Mouse (Mus musculus) neural tube, embryonic 15.5 days (tissue): Measurements from ENCODE around the gene Ctnna2. TPM values are rescaled to one million over a fixed set of nuclear protein-coding genes. Genes with fewer than 3 reads are reported as not detected.

ENCODE experiments used
- ATAC-seq: fragments of 200-750 bp; cut with Nextera tagmentation; 2 replicates; pipeline ENCODE4 v1.8.0; 2017; ENCODE audit warnings: mild to moderate bottlenecking, moderate TSS enrichment, moderate library complexity; ENCODE audit not compliant: low FRiP score
- H3K27ac ChIP-seq: fragments of 300-500 bp; sonication (generic); replicated peaks from 2 replicates; pipeline ENCODE4 v1.5.1; 2015; ENCODE audit warnings: mild to moderate bottlenecking, inconsistent platforms
- H3K27me3 ChIP-seq: fragments of 300-500 bp; sonication (generic); replicated peaks from 2 replicates; pipeline ENCODE4 v1.6.1; 2015; ENCODE audit warnings: inconsistent platforms
- H3K36me3 ChIP-seq: fragments of 300-500 bp; sonication (generic); 2 replicates; pipeline ENCODE4 v1.6.1; 2015; ENCODE audit warnings: inconsistent platforms
- H3K4me1 ChIP-seq: fragments of 300-500 bp; sonication (generic); 2 replicates; pipeline ENCODE4 v1.6.1; 2015; ENCODE audit warnings: inconsistent platforms
- H3K4me2 ChIP-seq: fragments of 300-500 bp; sonication (generic); 2 replicates; pipeline ENCODE4 v1.6.1; 2015; ENCODE audit warnings: inconsistent platforms, mild to moderate bottlenecking, moderate library complexity
- H3K4me3 ChIP-seq: fragments of 300-500 bp; sonication (generic); replicated peaks from 2 replicates; pipeline ENCODE4 v1.5.1; 2015; ENCODE audit warnings: mild to moderate bottlenecking, inconsistent platforms
- H3K9ac ChIP-seq: fragments of 300-500 bp; sonication (generic); replicated peaks from 2 replicates; pipeline ENCODE4 v1.6.1; 2015; ENCODE audit warnings: mild to moderate bottlenecking, inconsistent platforms
- H3K9me3 ChIP-seq: fragments of 300-500 bp; sonication (generic); replicated peaks from 2 replicates; pipeline ENCODE4 v1.6.1; 2016; ENCODE audit warnings: inconsistent platforms
- WGBS: fragments of 180-500 bp; shearing (Covaris S2); methylation state at CpG from one replicate; pipeline ENCODE4 v1.1.7; 2015; ENCODE audit warnings: mixed read lengths; 5-methylcytosine and 5-hydroxymethylcytosine counted together
- polyA plus RNA-seq: library from polyadenylated mRNA; unstranded; fragments of >200 nt; fragmentation: Nextera tagmentation; extraction: Ambion mirVana; gene quantifications from 2 replicates; pipeline ENCODE4 v1.2.1, GENCODE M21; 2015

The Ctnna2 gene
- polyA plus RNA-seq, 1 experiment from 2014 or later = 119 TPM

DNA sequence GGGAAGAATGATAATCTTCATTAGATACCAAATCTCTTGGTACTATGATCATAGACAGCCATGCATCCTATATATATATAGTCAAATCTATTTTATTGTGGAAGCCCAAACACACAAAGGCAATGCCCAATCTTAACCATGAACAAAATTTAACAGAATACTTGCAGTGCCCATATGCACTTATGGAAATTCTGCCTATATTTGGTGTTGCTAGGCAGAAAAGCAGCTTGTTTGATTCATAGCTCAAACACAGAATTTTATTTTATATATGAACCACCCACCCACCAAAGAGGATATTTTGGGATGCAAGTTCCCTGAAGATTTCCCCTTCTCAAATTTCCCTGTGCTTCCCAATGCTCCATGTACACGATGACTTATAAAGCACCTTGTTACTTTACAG lies 655.2 kb downstream of the Ctnna2 start:
- no peak overlapping the region for H3K9ac ChIP-seq
- ATAC-seq = no peak
- no peaks in the 10 kb centered on the region for H3K27me3 ChIP-seq
- 71% methylated on average over 1 of the region's 1 CpGs for WGBS
- H3K4me3 ChIP-seq = no peak overlapping the region
- H3K4me2 ChIP-seq = no peak overlapping the region
- H3K9me3 ChIP-seq = no peaks in the 10 kb centered on the region
- H3K4me1 ChIP-seq = no peaks in the 10 kb centered on the region; the same call in 1 of the 2 replicates
- no peaks in the 10 kb centered on the region for H3K36me3 ChIP-seq
- no peak overlapping the region for H3K27ac ChIP-seq

DNA sequence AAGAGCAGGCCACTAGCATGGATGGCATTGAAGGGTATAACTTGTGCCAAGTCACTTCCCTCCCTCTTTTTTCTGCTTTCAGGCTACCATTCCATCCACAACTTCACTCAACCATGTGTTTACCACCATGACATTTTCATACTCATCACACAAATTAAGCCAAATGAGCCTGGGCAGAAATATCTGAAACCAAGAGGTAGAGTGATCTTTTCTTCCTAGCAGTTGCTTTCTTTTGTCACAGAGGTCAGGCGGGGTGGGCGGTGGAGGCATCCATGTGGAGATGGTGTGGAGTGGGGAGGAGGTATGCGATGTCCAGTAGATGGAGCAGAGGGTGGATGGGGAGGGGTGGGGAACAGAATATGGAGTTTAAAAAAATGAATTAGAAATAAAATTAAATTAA lies 672.7 kb downstream of the Ctnna2 start:
- Histone ChIP-seq H3K4me3 (no peak overlapping the region), H3K27ac (no peak overlapping the region), H3K4me1 (no peaks in the 10 kb centered on the region), H3K27me3 (no peaks in the 10 kb centered on the region), H3K4me2 (no peak overlapping the region), H3K9ac (no peak overlapping the region), H3K9me3 (no peaks in the 10 kb centered on the region), H3K36me3 (no peaks in the 10 kb centered on the region)
- 93% methylated on average over 3 of the region's 3 CpGs for WGBS
- ATAC-seq = no peak

DNA sequence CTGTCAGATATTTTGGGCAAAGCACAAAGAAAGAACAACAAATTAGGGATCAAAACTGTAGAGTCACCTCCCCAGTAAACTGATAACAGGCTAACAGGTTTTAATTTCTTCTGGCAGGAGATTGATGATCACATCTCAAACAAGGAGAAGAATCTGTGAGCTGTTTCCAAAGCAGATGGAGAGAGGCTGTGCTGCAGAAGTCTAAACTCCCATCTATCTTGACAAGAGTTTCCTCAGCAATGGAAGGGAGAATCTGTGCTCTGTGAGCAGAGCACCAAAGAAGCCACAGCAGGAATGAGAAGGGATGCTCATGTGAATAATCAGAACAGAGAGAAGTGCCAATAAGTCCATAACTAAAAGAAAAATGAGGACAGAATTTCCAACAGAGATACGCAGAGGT lies 678.2 kb downstream of the Ctnna2 start:
- 81% methylated on average over 1 of the region's 1 CpGs for WGBS
- Histone ChIP-seq H3K4me3 (no peak overlapping the region), H3K4me1 (no peaks in the 10 kb centered on the region), H3K4me2 (no peak overlapping the region), H3K36me3 (no peaks in the 10 kb centered on the region), H3K27me3 (no peaks in the 10 kb centered on the region), H3K27ac (no peak overlapping the region), H3K9ac (no peak overlapping the region), H3K9me3 (no peaks in the 10 kb centered on the region)
- ATAC-seq = no peak

DNA sequence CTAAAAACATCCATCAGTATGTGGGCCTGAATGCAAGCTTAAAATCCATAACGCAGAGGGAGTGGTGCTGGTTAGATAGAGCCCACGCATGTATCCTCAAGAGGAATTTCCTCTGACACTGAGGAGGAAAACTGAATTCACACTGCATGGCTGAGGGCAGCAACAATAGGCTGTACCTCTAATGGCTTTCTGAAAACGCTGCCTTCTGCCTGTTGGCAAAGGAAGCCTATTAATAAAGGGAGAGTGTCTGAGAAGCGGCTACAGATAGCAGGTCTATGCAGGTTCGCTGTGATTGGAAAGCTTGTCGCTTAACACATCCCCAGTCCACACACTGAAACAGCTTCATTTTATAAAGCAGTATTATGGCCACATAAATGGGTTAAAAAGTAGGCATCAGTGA lies 688.1 kb downstream of the Ctnna2 start:
- H3K9ac ChIP-seq = no peak overlapping the region
- no peak for ATAC-seq
- no peak overlapping the region for H3K4me3 ChIP-seq
- no peaks in the 10 kb centered on the region for H3K27me3 ChIP-seq
- H3K4me1 ChIP-seq = no peaks in the 10 kb centered on the region
- no peak overlapping the region for H3K27ac ChIP-seq
- H3K4me2 ChIP-seq = no peak overlapping the region
- no peaks in the 10 kb centered on the region for H3K9me3 ChIP-seq
- WGBS = 54% methylated on average over 6 of the region's 6 CpGs
- H3K36me3 ChIP-seq = no peaks in the 10 kb centered on the region

DNA sequence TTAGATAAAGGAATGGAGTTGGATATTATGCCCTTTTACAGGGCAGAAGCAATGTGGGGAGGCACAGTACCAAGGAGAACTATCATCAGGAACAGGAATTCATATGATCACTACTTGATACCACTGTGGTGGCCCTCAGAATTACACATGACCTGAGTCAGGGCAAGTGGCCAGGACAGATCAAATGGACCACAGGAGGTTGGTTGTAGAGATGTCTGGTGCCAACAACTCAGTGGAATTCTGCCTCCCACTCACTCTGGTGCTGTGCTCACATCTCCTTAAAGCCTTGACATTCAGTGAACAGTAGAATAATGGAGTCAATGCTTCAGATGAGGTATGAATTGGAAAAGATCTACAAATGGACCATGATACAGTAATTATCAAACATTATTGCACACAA lies 691.1 kb downstream of the Ctnna2 start:
- H3K4me2 ChIP-seq = no peak overlapping the region
- H3K36me3 ChIP-seq = no peaks in the 10 kb centered on the region
- H3K9ac ChIP-seq = no peak overlapping the region
- H3K27me3 ChIP-seq = no peaks in the 10 kb centered on the region
- H3K4me3 ChIP-seq = no peak overlapping the region
- no peak overlapping the region for H3K27ac ChIP-seq
- H3K9me3 ChIP-seq = no peaks in the 10 kb centered on the region
- no peaks in the 10 kb centered on the region for H3K4me1 ChIP-seq
- no peak for ATAC-seq

DNA sequence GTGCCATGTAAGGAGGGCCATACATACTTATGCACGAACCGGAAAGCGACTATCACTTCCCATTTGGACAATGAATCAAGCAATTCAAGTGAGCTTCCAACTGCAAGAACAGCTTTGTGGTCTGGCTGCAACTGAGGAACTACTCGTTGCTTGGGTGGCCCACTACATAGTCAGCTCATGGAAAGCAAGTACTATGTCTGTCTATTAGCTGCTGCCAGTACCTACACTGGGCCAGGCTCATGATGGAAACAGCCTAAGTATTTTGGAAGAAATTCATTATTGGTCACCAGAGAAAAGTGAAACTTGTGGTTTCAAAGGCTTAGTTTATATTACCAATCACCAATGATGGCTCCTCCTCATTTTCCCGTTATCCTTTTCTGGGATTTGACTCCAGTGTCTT lies 693.2 kb downstream of the Ctnna2 start:
- Histone ChIP-seq H3K9me3 (no peaks in the 10 kb centered on the region), H3K4me2 (no peak overlapping the region), H3K9ac (no peak overlapping the region), H3K27me3 (no peaks in the 10 kb centered on the region), H3K4me1 (no peaks in the 10 kb centered on the region), H3K36me3 (no peaks in the 10 kb centered on the region), H3K27ac (no peak overlapping the region), H3K4me3 (no peak overlapping the region)
- no peak for ATAC-seq
- 72% methylated on average over 5 of the region's 5 CpGs for WGBS

DNA sequence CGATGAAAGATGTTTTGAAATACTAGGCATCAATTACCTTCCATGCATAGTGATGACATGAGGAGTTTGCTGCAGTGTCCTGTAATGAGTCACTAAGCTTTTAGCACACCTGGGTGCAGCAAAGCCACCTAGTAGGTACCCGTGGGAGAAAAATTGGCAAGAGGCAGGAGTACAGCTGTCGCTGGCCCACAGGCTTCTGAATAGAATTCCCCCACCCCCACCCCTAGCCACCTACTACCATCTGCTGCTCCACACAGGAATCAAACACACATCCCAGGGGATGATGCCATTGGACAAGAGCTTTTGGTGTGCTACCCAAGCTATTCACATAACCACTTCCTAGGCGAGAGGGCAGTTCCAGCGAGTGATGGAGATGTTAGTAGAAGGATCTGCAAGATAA lies 700.7 kb downstream of the Ctnna2 start:
- ATAC-seq = no peak
- Histone ChIP-seq H3K4me1 (no peaks in the 10 kb centered on the region), H3K27me3 (no peaks in the 10 kb centered on the region), H3K4me2 (no peak overlapping the region), H3K36me3 (no peaks in the 10 kb centered on the region), H3K9ac (no peak overlapping the region), H3K27ac (no peak overlapping the region), H3K9me3 (no peaks in the 10 kb centered on the region), H3K4me3 (no peak overlapping the region)
- WGBS = 68% methylated on average over 5 of the region's 5 CpGs

DNA sequence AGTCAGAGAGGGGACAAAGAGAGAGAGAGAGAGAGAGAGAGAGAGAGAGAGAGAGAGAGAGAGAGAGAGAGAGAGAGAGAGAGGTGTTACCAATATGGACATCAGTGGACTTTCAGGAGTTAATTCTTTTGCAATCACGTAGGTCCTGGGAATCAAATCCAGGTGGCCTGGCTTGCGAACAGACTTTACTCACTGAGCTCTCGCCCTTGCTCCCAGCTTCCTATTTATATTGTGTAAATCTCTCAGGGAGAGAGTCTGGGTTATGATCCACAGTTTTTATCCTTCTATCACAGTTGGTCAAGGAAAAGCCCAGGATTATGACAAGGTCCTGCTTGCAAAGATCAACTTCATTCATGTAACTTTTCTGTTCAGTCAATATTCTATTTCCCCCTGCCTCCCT lies 714.3 kb downstream of the Ctnna2 start:
- Histone ChIP-seq H3K9me3 (no peaks in the 10 kb centered on the region), H3K9ac (no peak overlapping the region), H3K4me2 (no peak overlapping the region), H3K4me3 (no peak overlapping the region), H3K4me1 (no peaks in the 10 kb centered on the region), H3K27me3 (no peaks in the 10 kb centered on the region), H3K36me3 (no peaks in the 10 kb centered on the region), H3K27ac (no peak overlapping the region)
- no peak for ATAC-seq
- 75% methylated on average over 3 of the region's 3 CpGs for WGBS

DNA sequence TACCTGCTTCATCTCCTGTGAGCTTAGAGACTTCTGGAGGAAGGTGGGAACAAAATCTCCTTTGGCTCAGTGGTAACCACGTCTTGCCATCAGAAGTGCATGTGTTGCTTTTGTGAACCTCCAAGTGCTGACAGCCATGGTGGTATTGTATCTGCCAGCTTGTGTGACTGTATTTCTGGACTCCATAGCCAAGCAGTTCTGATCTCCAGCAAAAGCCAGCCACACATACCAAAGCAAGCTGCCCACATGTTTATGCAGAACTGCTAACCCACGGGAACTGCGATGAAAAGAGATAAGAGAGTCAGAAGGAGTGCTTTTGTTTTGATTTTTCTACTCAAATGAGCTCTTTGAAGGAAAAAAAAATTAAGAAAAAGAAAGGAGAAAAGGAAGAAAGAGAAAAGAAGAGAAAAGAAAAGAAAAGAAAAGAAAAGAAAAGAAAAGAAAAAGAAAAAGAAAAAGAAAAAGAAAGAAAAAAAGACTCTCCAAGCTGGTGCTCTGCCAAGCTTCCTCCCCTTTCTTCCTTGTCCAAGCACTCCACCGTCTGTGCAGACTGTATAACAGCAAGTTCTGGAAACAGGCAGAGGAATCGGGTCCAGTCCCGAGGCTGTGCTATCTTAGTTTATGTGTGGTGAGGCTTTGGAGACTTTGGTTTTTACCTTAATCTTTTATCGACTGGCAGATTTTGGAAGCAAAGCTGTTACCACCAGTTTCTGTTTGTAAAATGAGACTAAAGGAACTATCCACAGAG lies 722.0 kb downstream of the Ctnna2 start:
- ATAC-seq = no peak
- no peaks in the 10 kb centered on the region for H3K9me3 ChIP-seq
- no peaks in the 10 kb centered on the region for H3K27me3 ChIP-seq
- H3K36me3 ChIP-seq = no peaks in the 10 kb centered on the region
- H3K9ac ChIP-seq = no peak overlapping the region
- 44% methylated on average over 7 of the region's 7 CpGs for WGBS
- 0 out of 2 replicates have a peak, but pooled peaks cover 3% of the 10 kb centered on the region for H3K4me1 ChIP-seq
- H3K4me3 ChIP-seq = no peak overlapping the region
- no peak overlapping the region for H3K27ac ChIP-seq
- H3K4me2 ChIP-seq = no peak overlapping the region

DNA sequence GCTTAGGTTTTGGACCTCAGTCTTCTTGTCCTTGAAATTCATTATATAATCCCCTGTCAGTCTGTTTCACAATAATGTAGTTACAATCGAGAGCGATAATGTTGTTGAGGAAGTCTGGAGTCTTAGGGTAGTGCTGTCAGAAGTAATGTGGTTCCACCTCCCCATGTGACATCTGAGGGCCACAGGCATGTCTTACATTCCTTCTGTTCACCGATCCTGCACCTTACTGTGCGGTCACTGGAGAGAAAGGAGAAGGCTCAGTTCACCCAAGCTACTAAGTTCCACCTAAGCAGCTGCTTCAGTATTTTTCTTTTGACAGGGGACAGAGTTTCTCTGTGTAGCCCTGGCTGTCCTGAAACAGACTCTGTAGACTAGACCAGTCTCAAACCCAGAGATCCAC lies 723.2 kb downstream of the Ctnna2 start:
- Histone ChIP-seq H3K27ac (no peak overlapping the region), H3K9ac (no peak overlapping the region), H3K4me3 (no peak overlapping the region), H3K36me3 (no peaks in the 10 kb centered on the region), H3K4me2 (no peak overlapping the region), H3K27me3 (no peaks in the 10 kb centered on the region), H3K4me1 (0 out of 2 replicates have a peak, but pooled peaks cover 3% of the 10 kb centered on the region), H3K9me3 (no peaks in the 10 kb centered on the region)
- WGBS = 95% methylated on average over 4 of the region's 4 CpGs
- ATAC-seq = no peak

DNA sequence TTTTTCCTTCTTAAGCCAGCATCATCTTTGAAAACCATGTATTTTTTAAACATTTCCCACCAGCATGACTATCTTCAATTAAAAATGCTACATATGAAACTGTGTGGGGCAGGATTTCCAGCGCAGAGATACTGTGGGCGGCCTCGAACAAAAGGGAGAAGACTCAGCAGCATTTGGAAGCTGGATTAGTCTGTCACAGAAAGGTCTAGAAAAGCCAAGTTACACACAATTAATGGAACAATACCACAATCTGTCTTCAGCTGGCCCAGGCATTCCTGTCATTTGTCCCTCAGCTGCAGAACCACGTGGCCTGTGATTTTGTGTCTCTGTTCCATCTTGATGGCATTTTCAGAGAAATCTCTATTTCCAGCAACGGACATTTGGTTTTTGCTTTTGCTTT lies 726.0 kb downstream of the Ctnna2 start:
- Histone ChIP-seq H3K4me2 (no peak overlapping the region), H3K9ac (no peak overlapping the region), H3K4me3 (no peak overlapping the region), H3K36me3 (no peaks in the 10 kb centered on the region), H3K4me1 (0 out of 2 replicates have a peak, but pooled peaks cover 7% of the 10 kb centered on the region), H3K27ac (no peak overlapping the region), H3K27me3 (no peaks in the 10 kb centered on the region), H3K9me3 (no peaks in the 10 kb centered on the region)
- no peak for ATAC-seq
- 79% methylated on average over 5 of the region's 5 CpGs for WGBS

DNA sequence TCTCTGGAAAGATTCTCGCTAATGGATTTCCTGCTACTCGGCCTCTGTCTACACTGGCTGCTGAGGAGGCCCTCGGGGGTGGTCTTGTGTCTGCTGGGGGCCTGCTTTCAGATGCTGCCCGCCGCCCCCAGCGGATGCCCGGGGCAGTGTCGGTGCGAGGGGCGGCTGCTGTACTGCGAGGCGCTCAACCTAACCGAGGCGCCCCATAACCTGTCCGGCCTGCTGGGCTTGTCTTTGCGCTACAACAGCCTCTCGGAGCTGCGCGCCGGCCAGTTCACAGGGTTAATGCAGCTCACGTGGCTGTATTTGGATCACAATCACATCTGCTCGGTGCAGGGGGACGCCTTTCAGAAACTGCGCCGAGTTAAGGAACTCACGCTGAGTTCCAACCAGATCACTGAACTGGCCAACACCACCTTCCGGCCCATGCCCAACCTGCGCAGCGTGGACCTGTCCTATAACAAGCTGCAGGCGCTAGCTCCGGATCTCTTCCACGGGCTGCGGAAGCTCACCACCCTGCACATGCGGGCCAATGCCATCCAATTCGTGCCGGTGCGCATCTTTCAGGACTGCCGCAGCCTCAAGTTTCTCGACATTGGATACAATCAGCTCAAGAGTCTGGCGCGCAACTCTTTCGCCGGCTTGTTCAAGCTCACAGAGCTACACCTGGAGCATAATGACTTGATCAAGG lies 735.8 kb downstream of the Ctnna2 start:
- Histone ChIP-seq H3K4me3 (peak overlapping the region; percentile 66), H3K4me2 (peak overlapping the region; percentile 92), H3K36me3 (no peaks in the 10 kb centered on the region), H3K9ac (peak overlapping the region; percentile 73), H3K27me3 (0 out of 2 replicates have a peak, but pooled peaks cover 3% of the 10 kb centered on the region), H3K27ac (peak overlapping the region; percentile 90), H3K9me3 (no peaks in the 10 kb centered on the region), H3K4me1 (peaks cover 30% of the 10 kb centered on the region)
- under 1% methylated on average over 43 of the region's 43 CpGs for WGBS
- peak; percentile 60 for ATAC-seq
